Mouse (Mus musculus): ENCODE results near the gene Dlgap1. TPM values are rescaled to one million over a fixed set of nuclear protein-coding genes. Genes with fewer than 3 reads are reported as not detected.

The Dlgap1 gene
- total and polyA plus RNA-seq, 2 experiments from 2014 or later = 0.20 to 0.76 TPM

- TF ChIP-seq EP300 (IDR thresholded peaks at IDR 0.05; ENCODE audit: low read depth) (no peak), CTCF (IDR thresholded peaks at IDR 0.05; ENCODE audit: low read depth) (no peak)
- WGBS = 73% methylated on average over 6 of the region's 6 CpGs
- DNase-seq (ENCODE audit: low spot score) (no peak), ATAC-seq (ENCODE audit: insufficient read depth, low read depth) (no peak)
- Histone ChIP-seq H3K27me3 (ENCODE audit: control insufficient read depth, insufficient read depth, low read length) (no peaks in the 10 kb centered on the region), H3K36me3 (replicated peaks; ENCODE audit: control insufficient read depth, insufficient read depth, low read length) (no peaks in the 10 kb centered on the region), H3K4me3 (ENCODE audit: low read depth, low read length) (no peak overlapping the region), H3K9ac (replicated peaks; ENCODE audit: low read depth, low read length) (no peak overlapping the region), H3K27ac (ENCODE audit: low read depth) (no peak overlapping the region), H3K4me2 (ENCODE audit: low read depth, low read length) (no peak overlapping the region), H3K9me3 (replicated peaks; ENCODE audit: control insufficient read depth, low read length) (no peaks in the 10 kb centered on the region), H3K4me1 (ENCODE audit: control insufficient read depth, insufficient read depth) (no peaks in the 10 kb centered on the region)
These were observed 353.1 kb downstream of the Dlgap1 start for GRCm38 (mm10) chr17:70321976-70322375.

- no peak overlapping the region for H3K27ac ChIP-seq (ENCODE audit: low read depth)
- WGBS = 71% methylated on average over 6 of the region's 6 CpGs
- TF ChIP-seq EP300 (IDR thresholded peaks at IDR 0.05; ENCODE audit: low read depth) (no peak), CTCF (IDR thresholded peaks at IDR 0.05; ENCODE audit: low read depth) (no peak)
- DNase-seq (ENCODE audit: low spot score) (no peak), ATAC-seq (ENCODE audit: insufficient read depth, low read depth) (no peak)
- H3K27me3 ChIP-seq (ENCODE audit: control insufficient read depth, insufficient read depth, low read length) = no peaks in the 10 kb centered on the region
- no peak overlapping the region for H3K9ac ChIP-seq (replicated peaks; ENCODE audit: low read depth, low read length)
- no peaks in the 10 kb centered on the region for H3K4me1 ChIP-seq (ENCODE audit: control insufficient read depth, insufficient read depth)
- H3K4me2 ChIP-seq (ENCODE audit: low read depth, low read length) = no peak overlapping the region
- no peaks in the 10 kb centered on the region for H3K36me3 ChIP-seq (replicated peaks; ENCODE audit: control insufficient read depth, insufficient read depth, low read length)
- H3K9me3 ChIP-seq (replicated peaks; ENCODE audit: control insufficient read depth, low read length) = no peaks in the 10 kb centered on the region
- H3K4me3 ChIP-seq (ENCODE audit: low read depth, low read length) = no peak overlapping the region
These were observed 364.6 kb downstream of the Dlgap1 start for GRCm38 (mm10) chr17:70333440-70333839.

- Histone ChIP-seq H3K27ac (ENCODE audit: low read depth) (no peak overlapping the region), H3K9ac (replicated peaks; ENCODE audit: low read depth, low read length) (no peak overlapping the region), H3K4me3 (ENCODE audit: low read depth, low read length) (no peak overlapping the region), H3K4me1 (ENCODE audit: control insufficient read depth, insufficient read depth) (no peaks in the 10 kb centered on the region), H3K36me3 (replicated peaks; ENCODE audit: control insufficient read depth, insufficient read depth, low read length) (no peaks in the 10 kb centered on the region), H3K9me3 (replicated peaks; ENCODE audit: control insufficient read depth, low read length) (no peaks in the 10 kb centered on the region), H3K27me3 (ENCODE audit: control insufficient read depth, insufficient read depth, low read length) (no peaks in the 10 kb centered on the region), H3K4me2 (ENCODE audit: low read depth, low read length) (no peak overlapping the region)
- DNase-seq (ENCODE audit: low spot score) (no peak), ATAC-seq (ENCODE audit: insufficient read depth, low read depth) (no peak)
- WGBS = 32% methylated on average over 3 of the region's 3 CpGs
- TF ChIP-seq EP300 (IDR thresholded peaks at IDR 0.05; ENCODE audit: low read depth) (no peak), CTCF (IDR thresholded peaks at IDR 0.05; ENCODE audit: low read depth) (no peak)
These were observed 365.3 kb downstream of the Dlgap1 start for GRCm38 (mm10) chr17:70334171-70334570.

GRCm38 (mm10) chr17:70339821-70340220 is 370.9 kb downstream of the Dlgap1 start:
- Histone ChIP-seq H3K36me3 (replicated peaks; ENCODE audit: control insufficient read depth, insufficient read depth, low read length) (no peaks in the 10 kb centered on the region), H3K9ac (replicated peaks; ENCODE audit: low read depth, low read length) (no peak overlapping the region), H3K4me3 (ENCODE audit: low read depth, low read length) (no peak overlapping the region), H3K27me3 (ENCODE audit: control insufficient read depth, insufficient read depth, low read length) (no peaks in the 10 kb centered on the region), H3K9me3 (replicated peaks; ENCODE audit: control insufficient read depth, low read length) (no peaks in the 10 kb centered on the region), H3K27ac (ENCODE audit: low read depth) (no peak overlapping the region), H3K4me2 (ENCODE audit: low read depth, low read length) (no peak overlapping the region), H3K4me1 (ENCODE audit: control insufficient read depth, insufficient read depth) (no peaks in the 10 kb centered on the region)
- ATAC-seq (ENCODE audit: insufficient read depth, low read depth) (no peak), DNase-seq (ENCODE audit: low spot score) (no peak)
- 80% methylated on average over 7 of the region's 7 CpGs for WGBS
- no peak for TF ChIP-seq CTCF (IDR thresholded peaks at IDR 0.05; ENCODE audit: low read depth)
- no peak for TF ChIP-seq EP300 (IDR thresholded peaks at IDR 0.05; ENCODE audit: low read depth)

- WGBS = 70% methylated on average over 8 of the region's 8 CpGs
- Histone ChIP-seq H3K27ac (ENCODE audit: low read depth) (no peak overlapping the region), H3K36me3 (replicated peaks; ENCODE audit: control insufficient read depth, insufficient read depth, low read length) (no peaks in the 10 kb centered on the region), H3K27me3 (ENCODE audit: control insufficient read depth, insufficient read depth, low read length) (no peaks in the 10 kb centered on the region), H3K9me3 (replicated peaks; ENCODE audit: control insufficient read depth, low read length) (no peaks in the 10 kb centered on the region), H3K9ac (replicated peaks; ENCODE audit: low read depth, low read length) (no peak overlapping the region), H3K4me2 (ENCODE audit: low read depth, low read length) (no peak overlapping the region), H3K4me1 (ENCODE audit: control insufficient read depth, insufficient read depth) (no peaks in the 10 kb centered on the region), H3K4me3 (ENCODE audit: low read depth, low read length) (no peak overlapping the region)
- no peak for TF ChIP-seq CTCF (IDR thresholded peaks at IDR 0.05; ENCODE audit: low read depth)
- TF ChIP-seq EP300 (IDR thresholded peaks at IDR 0.05; ENCODE audit: low read depth) = no peak
- no peak for DNase-seq (ENCODE audit: low spot score)
- no peak for ATAC-seq (ENCODE audit: insufficient read depth, low read depth)
These were observed 372.4 kb downstream of the Dlgap1 start for GRCm38 (mm10) chr17:70341230-70341629.

- Histone ChIP-seq H3K4me1 (ENCODE audit: control insufficient read depth, insufficient read depth) (no peaks in the 10 kb centered on the region), H3K4me3 (ENCODE audit: low read depth, low read length) (no peak overlapping the region), H3K27me3 (ENCODE audit: control insufficient read depth, insufficient read depth, low read length) (no peaks in the 10 kb centered on the region), H3K9me3 (replicated peaks; ENCODE audit: control insufficient read depth, low read length) (no peaks in the 10 kb centered on the region), H3K9ac (replicated peaks; ENCODE audit: low read depth, low read length) (no peak overlapping the region), H3K36me3 (replicated peaks; ENCODE audit: control insufficient read depth, insufficient read depth, low read length) (no peaks in the 10 kb centered on the region), H3K27ac (ENCODE audit: low read depth) (no peak overlapping the region), H3K4me2 (ENCODE audit: low read depth, low read length) (no peak overlapping the region)
- TF ChIP-seq CTCF (IDR thresholded peaks at IDR 0.05; ENCODE audit: low read depth) (peak; percentile 28), EP300 (IDR thresholded peaks at IDR 0.05; ENCODE audit: low read depth) (no peak)
- DNase-seq (ENCODE audit: low spot score) = no peak
- 56% methylated on average over 6 of the region's 6 CpGs for WGBS
- ATAC-seq (ENCODE audit: insufficient read depth, low read depth) = no peak
These were observed 373.0 kb downstream of the Dlgap1 start for GRCm38 (mm10) chr17:70341920-70342319.
